Mouse (Mus musculus): ENCODE measurements around the gene Syncrip. TPM values are rescaled to one million over a fixed set of nuclear protein-coding genes. Genes with fewer than 3 reads are reported as not detected.
A peak's percentile ranks its signal among the peaks of the same experiment; 100 is the strongest.

Gene Syncrip
- polyA plus RNA-seq, 1 experiment from 2014 or later: 67.1 TPM

- Histone ChIP-seq H3K9me3 (ENCODE audit: control insufficient read depth, low read length) (no peaks in the 10 kb centered on the region), H3K4me3 (ENCODE audit: low read length) (peak overlapping the region; percentile 79), H3K36me3 (ENCODE audit: control insufficient read depth, insufficient read depth, low read length) (no peaks in the 10 kb centered on the region), H3K4me1 (ENCODE audit: control insufficient read depth, insufficient read depth, low read depth, low read length) (peaks cover 15% of the 10 kb centered on the region), H3K9ac (ENCODE audit: low read depth, low read length) (peak overlapping the region; percentile 92), H3K27me3 (replicated peaks; ENCODE audit: control insufficient read depth, insufficient read depth, low read length) (no peaks in the 10 kb centered on the region), H3K27ac (ENCODE audit: low read depth, low read length) (peak overlapping the region; percentile 95), H3K4me2 (ENCODE audit: low read length) (peak overlapping the region; percentile 92)
- peak; percentile 91 for ATAC-seq
- WGBS: under 1% methylated on average over 69 of the region's 69 CpGs
Observed at GRCm38 (mm10) chr9:88522569-88523334, 40.4 kb upstream of the Syncrip start.

GRCm38 (mm10) chr9:88521961-88522568 lies 39.7 kb upstream of the Syncrip start:
- Histone ChIP-seq H3K27me3 (replicated peaks; ENCODE audit: control insufficient read depth, insufficient read depth, low read length) (no peaks in the 10 kb centered on the region), H3K4me1 (ENCODE audit: control insufficient read depth, insufficient read depth, low read depth, low read length) (peaks cover 15% of the 10 kb centered on the region), H3K4me2 (ENCODE audit: low read length) (peak overlapping the region; percentile 63), H3K9ac (ENCODE audit: low read depth, low read length) (peak overlapping the region; percentile 92), H3K36me3 (ENCODE audit: control insufficient read depth, insufficient read depth, low read length) (no peaks in the 10 kb centered on the region), H3K4me3 (ENCODE audit: low read length) (peak overlapping the region; percentile 79), H3K27ac (ENCODE audit: low read depth, low read length) (peak overlapping the region; percentile 95), H3K9me3 (ENCODE audit: control insufficient read depth, low read length) (no peaks in the 10 kb centered on the region)
- under 1% methylated on average over 10 of the region's 10 CpGs for WGBS
- no peak for ATAC-seq

GRCm38 (mm10) chr9:88520849-88521483 lies 38.6 kb upstream of the Syncrip start:
- Histone ChIP-seq H3K9me3 (ENCODE audit: control insufficient read depth, low read length) (no peaks in the 10 kb centered on the region), H3K4me3 (ENCODE audit: low read length) (peak overlapping the region; percentile 79), H3K27me3 (replicated peaks; ENCODE audit: control insufficient read depth, insufficient read depth, low read length) (no peaks in the 10 kb centered on the region), H3K4me2 (ENCODE audit: low read length) (peak overlapping the region; percentile 63), H3K9ac (ENCODE audit: low read depth, low read length) (peak overlapping the region; percentile 11), H3K4me1 (ENCODE audit: control insufficient read depth, insufficient read depth, low read depth, low read length) (peaks cover 15% of the 10 kb centered on the region), H3K27ac (ENCODE audit: low read depth, low read length) (no peak overlapping the region), H3K36me3 (ENCODE audit: control insufficient read depth, insufficient read depth, low read length) (no peaks in the 10 kb centered on the region)
- ATAC-seq: no peak
- WGBS: 26% methylated on average over 4 of the region's 4 CpGs

- ATAC-seq: no peak
- no peak overlapping the region for H3K27ac ChIP-seq (ENCODE audit: low read depth, low read length)
- no peak overlapping the region; the same call in 1 of the 2 replicates for H3K9ac ChIP-seq (ENCODE audit: low read depth, low read length)
- no peaks in the 10 kb centered on the region for H3K36me3 ChIP-seq (ENCODE audit: control insufficient read depth, insufficient read depth, low read length)
- WGBS: 31% methylated on average over 2 of the region's 2 CpGs
- peaks cover 15% of the 10 kb centered on the region for H3K4me1 ChIP-seq (ENCODE audit: control insufficient read depth, insufficient read depth, low read depth, low read length)
- H3K9me3 ChIP-seq (ENCODE audit: control insufficient read depth, low read length): no peaks in the 10 kb centered on the region
- H3K27me3 ChIP-seq (replicated peaks; ENCODE audit: control insufficient read depth, insufficient read depth, low read length): no peaks in the 10 kb centered on the region
- H3K4me2 ChIP-seq (ENCODE audit: low read length): peak overlapping the region; percentile 63
- H3K4me3 ChIP-seq (ENCODE audit: low read length): peak overlapping the region; percentile 79
Observed at GRCm38 (mm10) chr9:88520122-88520848, 37.9 kb upstream of the Syncrip start.

- peaks cover 15% of the 10 kb centered on the region for H3K4me1 ChIP-seq (ENCODE audit: control insufficient read depth, insufficient read depth, low read depth, low read length)
- H3K4me2 ChIP-seq (ENCODE audit: low read length): no peak overlapping the region
- no peaks in the 10 kb centered on the region for H3K27me3 ChIP-seq (replicated peaks; ENCODE audit: control insufficient read depth, insufficient read depth, low read length)
- no peak overlapping the region for H3K27ac ChIP-seq (ENCODE audit: low read depth, low read length)
- no peak for ATAC-seq
- no peaks in the 10 kb centered on the region for H3K36me3 ChIP-seq (ENCODE audit: control insufficient read depth, insufficient read depth, low read length)
- no peak overlapping the region for H3K4me3 ChIP-seq (ENCODE audit: low read length)
- no peaks in the 10 kb centered on the region for H3K9me3 ChIP-seq (ENCODE audit: control insufficient read depth, low read length)
- no peak overlapping the region for H3K9ac ChIP-seq (ENCODE audit: low read depth, low read length)
Observed at GRCm38 (mm10) chr9:88519390-88520121, 37.2 kb upstream of the Syncrip start.

- ATAC-seq: no peak
- no peaks in the 10 kb centered on the region for H3K36me3 ChIP-seq (ENCODE audit: control insufficient read depth, insufficient read depth, low read length)
- H3K9me3 ChIP-seq (ENCODE audit: control insufficient read depth, low read length): no peaks in the 10 kb centered on the region
- H3K27ac ChIP-seq (ENCODE audit: low read depth, low read length): no peak overlapping the region
- H3K27me3 ChIP-seq (replicated peaks; ENCODE audit: control insufficient read depth, insufficient read depth, low read length): no peaks in the 10 kb centered on the region
- no peak overlapping the region for H3K4me3 ChIP-seq (ENCODE audit: low read length)
- peaks cover 12% of the 10 kb centered on the region for H3K4me1 ChIP-seq (ENCODE audit: control insufficient read depth, insufficient read depth, low read depth, low read length)
- 90% methylated on average over 3 of the region's 3 CpGs for WGBS
- no peak overlapping the region for H3K9ac ChIP-seq (ENCODE audit: low read depth, low read length)
- no peak overlapping the region for H3K4me2 ChIP-seq (ENCODE audit: low read length)
Observed at GRCm38 (mm10) chr9:88516361-88516995, 34.1 kb upstream of the Syncrip start.

GRCm38 (mm10) chr9:88515546-88515945 lies 33.2 kb upstream of the Syncrip start:
- no peak for ATAC-seq
- H3K9ac ChIP-seq (ENCODE audit: low read depth, low read length): no peak overlapping the region
- H3K4me1 ChIP-seq (ENCODE audit: control insufficient read depth, insufficient read depth, low read depth, low read length): peaks cover 8% of the 10 kb centered on the region

GRCm38 (mm10) chr9:88501846-88502245 lies 19.5 kb upstream of the Syncrip start:
- 93% methylated on average over 6 of the region's 6 CpGs for WGBS
- Histone ChIP-seq H3K4me3 (ENCODE audit: low read length) (no peak overlapping the region), H3K4me2 (ENCODE audit: low read length) (no peak overlapping the region), H3K4me1 (ENCODE audit: control insufficient read depth, insufficient read depth, low read depth, low read length) (no peaks in the 10 kb centered on the region), H3K27me3 (replicated peaks; ENCODE audit: control insufficient read depth, insufficient read depth, low read length) (no peaks in the 10 kb centered on the region), H3K9me3 (ENCODE audit: control insufficient read depth, low read length) (no peaks in the 10 kb centered on the region), H3K36me3 (ENCODE audit: control insufficient read depth, insufficient read depth, low read length) (no peaks in the 10 kb centered on the region), H3K9ac (ENCODE audit: low read depth, low read length) (no peak overlapping the region), H3K27ac (ENCODE audit: low read depth, low read length) (no peak overlapping the region)
- ATAC-seq: no peak

More at GRCm38 (mm10) chr9:88515546-88515945, 33.2 kb upstream of the Syncrip start:
- H3K27me3 ChIP-seq (replicated peaks; ENCODE audit: control insufficient read depth, insufficient read depth, low read length): no peaks in the 10 kb centered on the region
- no peak overlapping the region for H3K4me3 ChIP-seq (ENCODE audit: low read length)
- H3K9me3 ChIP-seq (ENCODE audit: control insufficient read depth, low read length): no peaks in the 10 kb centered on the region
- H3K27ac ChIP-seq (ENCODE audit: low read depth, low read length): no peak overlapping the region
- 90% methylated on average over 1 of the region's 1 CpGs for WGBS
- H3K4me2 ChIP-seq (ENCODE audit: low read length): no peak overlapping the region
- H3K36me3 ChIP-seq (ENCODE audit: control insufficient read depth, insufficient read depth, low read length): no peaks in the 10 kb centered on the region
